Mouse (Mus musculus) CH12.LX (cell line): Measurements from ENCODE around the gene Pla2g12a. TPM values are rescaled to one million over a fixed set of nuclear protein-coding genes. Genes with fewer than 3 reads are reported as not detected.
A peak's percentile ranks its signal among the peaks of the same experiment; 100 is the strongest.

Source experiments
- DNase-seq: peaks from one replicate; pipeline ENCODE4 v3.0.0-alpha.2; 2013; ENCODE audit errors: extremely low read depth
- H3K27ac ChIP-seq: 2 replicates; pipeline ENCODE4 v1.5.1; 2012; ENCODE audit warnings: low read depth, mild to moderate bottlenecking, control low read depth, moderate library complexity; ENCODE audit not compliant: insufficient read depth
- H3K27me3 ChIP-seq: replicated peaks from 2 replicates; pipeline ENCODE3; 2012; ENCODE audit warnings: inconsistent platforms
- H3K36me3 ChIP-seq, 2 experiments: replicated peaks in 1 of 2; 2 replicates each; pipeline versions ENCODE3 to v1.6.1; 2012; ENCODE audit warnings: inconsistent platforms in 1 of 2, low read length in 1 of 2, mild to moderate bottlenecking in 1 of 2, mixed read lengths in 1 of 2, moderate library complexity in 1 of 2; ENCODE audit not compliant: control insufficient read depth in 1 of 2, insufficient read depth in 1 of 2
- H3K4me1 ChIP-seq, 2 experiments: 2 replicates each; pipeline ENCODE4 v1.6.1; 2012; ENCODE audit warnings: inconsistent platforms in 1 of 2, moderate library complexity in 1 of 2; ENCODE audit not compliant: insufficient read depth in 2 of 2, control insufficient read depth in 1 of 2
- H3K4me2 ChIP-seq: 2 replicates; pipeline ENCODE4 v1.6.1; 2012; ENCODE audit warnings: low read depth, mild to moderate bottlenecking, control low read depth; ENCODE audit not compliant: poor library complexity, insufficient read depth, severe bottlenecking
- H3K4me3 ChIP-seq, 3 experiments: fragments of 150-350 bp in 1 of 3; sonication (generic) in 1 of 3; replicated peaks in 1 of 3; 2 replicates each; pipeline versions ENCODE3 to v1.5.1; 2011 to 2012; ENCODE audit warnings: low read depth in 2 of 3, low read length in 2 of 3, mild to moderate bottlenecking in 2 of 3, moderate library complexity in 2 of 3, control low read depth in 1 of 3, improper control_type of control experiment in 1 of 3, inconsistent platforms in 1 of 3, mixed read lengths in 1 of 3; ENCODE audit not compliant: poor library complexity in 1 of 3
- H3K79me2 ChIP-seq: replicated peaks from 2 replicates; pipeline ENCODE4 v1.6.1; 2012; ENCODE audit warnings: mild to moderate bottlenecking, moderate library complexity; ENCODE audit not compliant: control insufficient read depth, poor library complexity, insufficient read depth, severe bottlenecking; ENCODE audit errors: extremely low read depth
- H3K9ac ChIP-seq: 2 replicates; pipeline ENCODE4 v1.6.1; 2012; ENCODE audit warnings: low read depth, mild to moderate bottlenecking, control low read depth, moderate library complexity; ENCODE audit not compliant: insufficient read depth
- H3K9me3 ChIP-seq: replicated peaks from 2 replicates; pipeline ENCODE3; 2012; ENCODE audit warnings: low read length, inconsistent platforms, mixed read lengths
- BHLHE40 ChIP-seq: IDR thresholded peaks from 2 replicates; pipeline ENCODE4 v1.6.1; 2011; ENCODE audit warnings: mild to moderate bottlenecking, low read depth, low read length, improper control_type of control experiment
- CTCF ChIP-seq, 2 experiments: IDR thresholded peaks in 1 of 2; conservative IDR thresholded peaks in 1 of 2; 2 replicates each; pipeline ENCODE4 v1.5.1; 2011 to 2012; ENCODE audit warnings: low read depth in 2 of 2, low read length in 2 of 2, improper control_type of control experiment in 1 of 2, inconsistent platforms in 1 of 2, mild to moderate bottlenecking in 1 of 2, moderate library complexity in 1 of 2
- EP300 ChIP-seq: IDR thresholded peaks from 2 replicates; pipeline ENCODE4 v1.6.1; 2011; ENCODE audit warnings: low read length, improper control_type of control experiment
- HCFC1 ChIP-seq: IDR thresholded peaks from 2 replicates; pipeline ENCODE4 v1.6.1; 2012; ENCODE audit warnings: low read depth, mild to moderate bottlenecking, inconsistent platforms, low read length, improper control_type of control experiment
- MAFK ChIP-seq: IDR thresholded peaks from 2 replicates; pipeline ENCODE4 v1.6.1; 2011; ENCODE audit warnings: low read length, improper control_type of control experiment; ENCODE audit not compliant: insufficient replicate concordance
- MAX ChIP-seq: IDR thresholded peaks from 2 replicates; pipeline ENCODE4 v1.6.1; 2011; ENCODE audit warnings: low read length, improper control_type of control experiment
- MEF2A ChIP-seq: IDR thresholded peaks from 2 replicates; pipeline ENCODE4 v1.6.1; 2014; ENCODE audit warnings: low read depth, mild to moderate bottlenecking, inconsistent platforms, low read length, improper control_type of control experiment, borderline replicate concordance
- POLR2A ChIP-seq: IDR thresholded peaks from 2 replicates; pipeline ENCODE4 v1.6.1; 2011; ENCODE audit warnings: low read depth, mild to moderate bottlenecking, improper control_type of control experiment, low read length
- RAD21 ChIP-seq: IDR thresholded peaks from 2 replicates; pipeline ENCODE4 v1.6.1; 2011; ENCODE audit warnings: low read depth, mild to moderate bottlenecking, low read length, improper control_type of control experiment, moderate library complexity
- SMC3 ChIP-seq: IDR thresholded peaks from 2 replicates; pipeline ENCODE4 v1.6.1; 2011; ENCODE audit warnings: low read depth, low read length, improper control_type of control experiment
- USF1 ChIP-seq: IDR thresholded peaks from 2 replicates; pipeline ENCODE4 v1.6.1; 2014; ENCODE audit warnings: low read depth, mild to moderate bottlenecking, inconsistent platforms, low read length, improper control_type of control experiment
- USF2 ChIP-seq: conservative IDR thresholded peaks from 2 replicates; pipeline ENCODE4 v1.6.1; 2011; ENCODE audit warnings: low read depth, low read length, improper control_type of control experiment
- ZC3H11A ChIP-seq: IDR thresholded peaks from 2 replicates; pipeline ENCODE4 v1.6.1; 2012; ENCODE audit warnings: low read depth, mild to moderate bottlenecking, inconsistent platforms, low read length, improper control_type of control experiment
- ZNF384 ChIP-seq: IDR thresholded peaks from 2 replicates; pipeline ENCODE4 v1.6.1; 2012; ENCODE audit warnings: low read depth, low read length, improper control_type of control experiment, inconsistent platforms
- dilution Hi-C: fragments of 300-500 bp; cut with MboI; formaldehyde crosslinking; loops from 2 replicates; pipeline ENCODE4 v1.14.3; 2020; ENCODE audit warnings: low sequenced_read_pairs; ENCODE audit not compliant: extremely low pct_unique_long_range_greater_than_20kb, extremely low pct_ligation_motif_present
- in situ Hi-C: fragments of 300-500 bp; cut with MboI; formaldehyde crosslinking; loops from 3 replicates; pipeline ENCODE4 v1.14.3; 2019; ENCODE audit warnings: low sequenced_read_pairs, low pct_ligation_motif_present, low pct_unique_long_range_greater_than_20kb, mixed read lengths
- polyA plus RNA-seq: library from polyadenylated mRNA; unstranded; fragments of >175 nt; gene quantifications from 2 replicates; pipeline ENCODE4 v1.2.1, GENCODE M21; 2012; ENCODE audit warnings: low read depth; ENCODE audit not compliant: insufficient read length
- total RNA-seq, 2 experiments: library from RNA; depleted of rRNA; stranded (reverse); fragments of 300-350 nt in 1 of 2; fragments of >200 nt in 1 of 2; gene quantifications; 2 replicates each; pipeline ENCODE4 v1.2.3; 2012 to 2014

The Pla2g12a gene
- total and polyA plus RNA-seq, 3 experiments, result 50.2 to 78.3 (median 58.6) TPM

DNA sequence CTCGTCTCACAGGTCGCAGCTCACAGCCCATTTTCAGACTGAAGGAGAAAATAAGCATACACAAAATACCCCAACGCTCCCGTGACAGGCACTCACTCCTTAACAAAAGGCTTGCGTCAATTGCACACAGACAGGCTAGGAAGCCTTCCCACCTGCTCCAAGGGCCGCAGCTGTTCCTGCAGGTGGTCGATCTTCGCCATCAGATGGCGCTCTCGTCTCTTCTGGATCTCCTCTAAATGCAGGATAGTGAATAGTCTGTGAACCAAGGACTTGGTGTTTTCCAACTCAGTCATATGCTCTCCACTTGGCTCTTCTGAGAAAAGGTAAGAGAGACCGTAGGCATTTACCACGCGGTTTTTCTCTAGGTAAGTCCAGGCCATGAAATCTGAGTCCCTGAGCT is 40.0 kb downstream of the Pla2g12a start:
- H3K4me3 ChIP-seq, result no peak overlapping the region
- TF ChIP-seq USF1 (no peak), POLR2A (no peak), HCFC1 (no peak), SMC3 (peak; percentile 87), CTCF (conservative IDR thresholded peaks at IDR 0.05 in 1 of 2, IDR thresholded peaks at IDR 0.05 in 1 of 2; ENCODE audit: low read depth in 2 of 2, low read length in 2 of 2) (peak; percentile 37 to 82), EP300 (no peak), ZC3H11A (peak; percentile 35; the same call in 1 of the 2 replicates), MEF2A (no peak), MAX (no peak), RAD21 (peak; percentile 79)
- TF ChIP-seq, all 38 proteins: peak for 4
- dilution Hi-C loops (no loop called here), in situ Hi-C loops (loop anchor here (5.0 to 25.0 kb wide), 2 partner anchors 154 to 769 kb away; no protein-coding TSS in a partner anchor)
- H3K4me1 ChIP-seq, result peaks cover 0 to 5% of the 10 kb centered on the region in 2 experiments; a peak in 2 of 4 replicates
- H3K4me2 ChIP-seq, result no peak overlapping the region
- H3K36me3 ChIP-seq, result peaks cover 2 to 15% of the 10 kb centered on the region in 2 experiments
- H3K27me3 ChIP-seq, result no peaks in the 10 kb centered on the region
- H3K79me2 ChIP-seq, result no peaks in the 10 kb centered on the region
- peak; percentile 62 for DNase-seq
- H3K9ac ChIP-seq, result no peak overlapping the region
- H3K9me3 ChIP-seq, result no peaks in the 10 kb centered on the region
- no peak overlapping the region for H3K27ac ChIP-seq

DNA sequence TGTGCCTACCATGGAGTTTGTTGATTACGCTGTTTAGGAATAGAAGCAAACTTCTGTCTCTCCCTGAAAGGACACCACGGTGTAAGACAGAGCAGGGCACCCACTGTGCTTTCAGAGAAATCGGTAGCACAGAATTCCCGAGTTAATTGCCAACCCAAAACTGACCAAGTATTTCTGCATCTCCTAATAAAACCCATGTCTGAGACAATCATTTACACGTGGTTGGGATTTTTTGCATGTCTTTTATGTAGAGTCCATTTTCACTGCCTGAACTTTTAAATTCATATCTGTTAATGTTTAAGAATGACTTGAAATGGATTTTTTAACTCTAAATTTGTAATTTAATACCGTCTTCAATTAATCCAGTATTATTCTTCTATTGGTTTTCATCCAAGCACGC is 45.2 kb downstream of the Pla2g12a start:
- no peak overlapping the region for H3K9ac ChIP-seq
- no peak for TF ChIP-seq USF2
- no peaks in the 10 kb centered on the region for H3K36me3 ChIP-seq
- dilution Hi-C loops (no loop called here), in situ Hi-C loops (loop anchor here (25.0 kb wide), 1 partner anchor 764 kb away; no protein-coding TSS in a partner anchor)
- no peak for DNase-seq
- no peaks in the 10 kb centered on the region for H3K9me3 ChIP-seq
- no peaks in the 10 kb centered on the region for H3K79me2 ChIP-seq
- H3K4me1 ChIP-seq, result peaks cover 3 to 9% of the 10 kb centered on the region in 2 experiments
- no peak overlapping the region for H3K4me3 ChIP-seq
- H3K27me3 ChIP-seq, result no peaks in the 10 kb centered on the region
- no peak overlapping the region for H3K4me2 ChIP-seq
- no peak overlapping the region for H3K27ac ChIP-seq

DNA sequence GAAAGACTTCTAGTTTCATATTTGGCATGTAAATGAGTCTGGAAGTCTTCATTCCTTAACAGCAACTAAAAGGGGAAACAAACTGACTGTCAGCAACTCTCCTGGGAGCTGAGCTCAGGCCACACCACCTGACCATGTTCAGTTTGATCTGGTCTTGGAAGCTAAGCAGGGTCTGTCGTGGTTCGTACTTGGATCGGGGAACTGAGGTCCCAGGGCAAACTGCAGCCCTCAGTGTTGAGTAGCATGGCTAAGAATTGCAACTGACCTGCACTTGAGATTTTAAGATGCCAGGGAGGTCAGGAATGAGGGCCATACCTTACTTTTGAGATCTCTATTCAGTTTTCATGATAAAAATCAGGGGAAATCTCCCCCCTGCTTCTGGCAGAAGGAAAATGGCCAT is 47.5 kb downstream of the Pla2g12a start:
- Histone ChIP-seq H3K9ac (no peak overlapping the region), H3K9me3 (no peaks in the 10 kb centered on the region), H3K4me3 (no peak overlapping the region), H3K36me3 (no peaks in the 10 kb centered on the region)
- in situ Hi-C loops, result no loop called here
- 0 out of 2 replicates have a peak, but pooled peaks have one; percentile 24 for TF ChIP-seq MAFK
- peak; percentile 42; the same call in 1 of the 2 replicates for TF ChIP-seq EP300
- TF ChIP-seq BHLHE40, result peak; percentile 8; the same call in 1 of the 2 replicates
- no peak for TF ChIP-seq ZNF384
- TF ChIP-seq MEF2A, result 0 out of 2 replicates have a peak, but pooled peaks have one; percentile 19
- TF ChIP-seq, all 38 proteins: peak for 4
- Histone ChIP-seq H3K4me1 (peaks cover 3 to 16% of the 10 kb centered on the region in 2 experiments), H3K4me2 (no peak overlapping the region), H3K79me2 (no peaks in the 10 kb centered on the region), H3K27ac (no peak overlapping the region), H3K27me3 (no peaks in the 10 kb centered on the region)
- dilution Hi-C loops, result no loop called here
- no peak for DNase-seq
